Mouse (Mus musculus): ENCODE measurements around the gene Slc27a1. TPM values are rescaled to one million over a fixed set of nuclear protein-coding genes. Genes with fewer than 3 reads are reported as not detected.

Slc27a1 gene
- total RNA-seq, 2 experiments from 2014 or later = 105 to 126 TPM

DNA sequence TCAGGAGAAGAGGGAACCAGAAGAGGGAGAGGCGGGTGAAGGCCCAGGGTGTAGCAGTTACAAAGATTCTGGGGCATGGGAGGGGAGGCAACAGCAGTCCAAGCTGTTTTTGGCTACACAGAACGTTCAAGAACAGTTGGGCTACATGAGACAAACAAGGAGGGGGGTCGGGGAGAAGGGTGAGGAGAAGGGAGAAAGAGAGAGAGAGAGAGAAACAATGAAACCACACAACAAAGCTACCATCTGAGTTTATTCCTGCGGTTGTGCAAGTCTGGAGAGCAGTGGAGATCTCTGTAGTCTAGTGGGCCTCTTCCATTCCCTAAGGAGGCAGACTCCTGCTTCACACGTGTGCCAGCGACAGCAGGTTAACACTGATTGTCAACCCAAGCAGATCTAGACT lies 14.7 kb upstream of the Slc27a1 start:
- DNase-seq (ENCODE audit: low spot score in 2 of 2) = no peak

DNA sequence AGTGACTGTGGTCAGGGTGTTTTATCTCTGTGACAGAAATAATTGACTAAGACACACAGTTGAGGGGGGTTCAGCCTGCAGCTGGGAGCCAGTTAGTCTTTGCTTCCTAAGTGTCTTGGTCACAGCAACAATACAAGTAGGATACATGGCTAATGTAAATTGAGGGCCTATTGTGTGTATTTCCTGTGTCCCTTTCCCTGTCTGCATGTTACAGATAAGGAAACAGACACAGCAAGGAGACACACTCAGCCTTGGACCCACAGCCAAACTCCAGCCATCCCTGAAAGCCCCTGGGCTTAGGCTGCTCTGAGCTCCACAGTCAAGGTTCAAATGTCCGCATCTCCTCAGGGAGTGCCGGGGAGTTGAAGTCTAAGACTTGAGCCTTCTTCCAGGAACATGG lies 14.0 kb upstream of the Slc27a1 start:
- DNase-seq (ENCODE audit: low spot score in 2 of 2) = no peak

DNA sequence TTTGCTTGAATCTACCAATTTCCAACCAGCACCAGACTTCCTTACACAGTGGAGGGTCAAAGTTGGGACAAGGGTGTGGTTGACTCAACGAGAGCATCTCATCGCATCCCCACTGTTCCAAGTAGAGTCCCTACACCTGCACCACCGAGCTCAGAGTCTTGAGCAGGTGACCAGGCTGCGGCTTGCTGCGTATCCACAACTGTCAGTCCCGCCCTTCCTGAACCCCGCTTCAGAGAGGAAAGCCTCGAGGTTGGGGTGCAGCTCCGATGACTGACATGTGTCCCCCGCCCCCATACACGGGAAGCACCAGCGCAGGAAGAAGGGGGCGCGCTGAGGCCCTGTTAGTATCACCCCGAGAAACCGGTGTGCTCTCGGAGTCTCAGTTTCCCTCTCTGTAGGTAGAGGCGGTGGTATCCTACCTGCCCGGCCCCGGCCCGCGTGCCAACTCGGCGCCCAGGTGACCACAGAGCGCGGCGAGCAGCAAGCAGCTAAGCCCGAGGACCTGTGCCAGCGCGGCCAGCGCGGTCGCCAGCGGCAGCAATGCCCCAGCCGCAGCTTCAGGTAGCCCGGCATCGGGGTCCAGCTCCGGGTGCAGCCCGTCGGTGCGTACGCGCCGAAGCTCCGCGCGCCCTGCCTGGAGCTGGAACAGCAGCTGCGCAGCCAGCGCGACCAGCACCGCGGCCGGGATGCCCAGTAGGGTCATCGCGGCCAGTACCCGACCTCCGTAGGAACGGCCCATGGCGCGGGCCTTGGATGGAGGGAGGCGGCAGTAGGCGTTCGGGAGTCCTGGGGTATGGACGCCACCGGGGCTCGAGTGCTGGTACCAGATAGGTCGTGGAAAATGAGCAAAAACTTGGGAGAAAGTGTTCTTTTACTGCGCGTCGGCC lies 10.4 kb upstream of the Slc27a1 start, which contains the start of gene Tmem221:
Tmem221 (minus strand) TSS at position 801 of the 887 bp plus-strand sequence.
- no peak for DNase-seq (ENCODE audit: low spot score in 2 of 2)

GRCm38 (mm10) chr8:71558958-71559690 lies 9.6 kb upstream of the Slc27a1 start:
- DNase-seq (ENCODE audit: low spot score in 2 of 2) = no peak

- DNase-seq (ENCODE audit: low spot score in 2 of 2) = no peak
Observed at GRCm38 (mm10) chr8:71560071-71560470, 8.6 kb upstream of the Slc27a1 start.

- DNase-seq (ENCODE audit: low spot score in 2 of 2) = no peak
Observed at GRCm38 (mm10) chr8:71560765-71561164, 7.9 kb upstream of the Slc27a1 start.

DNA sequence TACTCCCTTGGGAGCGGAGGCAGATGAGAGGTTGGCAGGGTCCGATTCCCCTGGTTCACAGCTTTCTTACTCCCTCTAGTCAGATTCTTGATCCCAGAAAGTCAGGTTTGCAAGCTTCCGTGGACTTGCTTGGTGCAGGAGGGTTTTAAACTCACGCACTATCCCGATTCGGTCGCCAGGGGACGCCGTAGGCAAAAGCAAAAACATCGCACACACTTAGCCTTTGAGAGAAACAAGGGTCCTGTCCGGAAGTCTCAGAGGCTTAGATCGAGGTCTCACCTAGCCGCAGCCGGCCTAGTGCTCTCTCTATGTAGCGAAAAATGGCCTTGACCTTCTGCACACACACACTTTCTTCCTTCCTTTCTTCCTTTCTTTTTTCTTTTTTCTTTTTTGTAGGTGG lies 7.3 kb upstream of the Slc27a1 start:
- peak; percentile 56 to 71 for DNase-seq (ENCODE audit: low spot score in 2 of 2)

DNA sequence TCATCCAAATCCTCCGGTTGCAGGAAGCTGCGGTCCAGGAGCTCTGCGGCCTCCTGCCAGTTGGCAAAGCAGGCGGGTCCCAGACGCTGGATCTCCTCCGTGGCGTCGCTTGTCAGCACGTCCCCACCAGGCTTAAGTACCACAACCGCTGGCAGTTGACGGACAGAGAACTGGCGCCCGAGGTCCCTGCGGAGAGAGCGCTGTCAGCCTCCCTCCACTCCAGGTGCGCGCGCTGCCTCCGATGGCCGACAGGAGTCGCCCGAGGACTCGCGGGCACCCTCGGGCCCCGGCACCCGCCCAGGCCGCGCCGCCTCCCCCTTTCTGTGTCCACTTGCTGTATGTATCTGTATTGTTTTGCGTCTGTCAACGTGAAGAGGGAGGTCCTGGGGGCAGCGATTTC lies 5.9 kb upstream of the Slc27a1 start:
- peak; percentile 40 to 68 for DNase-seq (ENCODE audit: low spot score in 2 of 2)

DNA sequence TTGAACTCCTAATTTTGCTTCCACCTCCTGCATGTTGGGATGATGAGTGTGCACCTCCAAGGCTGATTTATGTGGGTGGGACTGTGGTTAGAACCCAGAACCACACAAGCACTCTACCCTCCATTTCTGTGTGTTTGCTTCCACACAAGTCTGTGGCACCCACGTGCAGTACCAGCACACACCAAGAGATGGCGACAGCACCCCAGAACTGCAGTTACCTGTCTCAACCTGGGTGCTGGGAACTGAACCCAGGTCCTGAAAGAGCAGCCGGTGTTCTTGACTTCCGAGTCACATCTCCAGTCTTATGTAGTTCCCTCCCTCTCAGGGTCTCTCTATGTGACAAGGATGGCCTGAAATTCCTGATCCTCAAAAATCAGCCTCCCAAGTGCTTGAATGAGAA lies 4.7 kb upstream of the Slc27a1 start:
- DNase-seq (ENCODE audit: low spot score in 2 of 2) = no peak

- no peak for DNase-seq (ENCODE audit: low spot score in 2 of 2)
Observed at GRCm38 (mm10) chr8:71566501-71566900, 2.2 kb upstream of the Slc27a1 start, which contains the start of gene Nxnl1. Nxnl1 (minus strand) TSS chr8:71566601.

DNA sequence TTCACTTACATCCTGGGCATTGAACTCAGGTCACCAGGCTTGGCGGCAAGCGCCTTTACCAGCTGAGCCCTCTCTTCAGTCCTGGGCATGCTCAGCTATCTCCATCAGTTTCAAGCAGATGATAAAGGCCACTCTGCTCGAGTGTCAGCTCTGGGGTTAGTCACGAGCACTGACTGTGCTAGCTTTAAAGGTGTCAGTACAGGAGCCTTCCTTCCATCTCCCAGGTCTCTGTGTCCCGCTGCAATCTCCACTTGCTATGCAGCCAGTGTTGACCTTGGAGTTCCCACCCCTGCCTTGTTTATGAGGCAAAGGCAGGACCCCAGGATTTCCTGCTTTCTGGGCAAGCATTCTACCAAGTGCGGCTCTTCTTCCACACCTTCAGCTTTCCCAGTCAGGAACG lies 1.1 kb upstream of the Slc27a1 start:
- DNase-seq (ENCODE audit: low spot score in 2 of 2) = no peak

DNA sequence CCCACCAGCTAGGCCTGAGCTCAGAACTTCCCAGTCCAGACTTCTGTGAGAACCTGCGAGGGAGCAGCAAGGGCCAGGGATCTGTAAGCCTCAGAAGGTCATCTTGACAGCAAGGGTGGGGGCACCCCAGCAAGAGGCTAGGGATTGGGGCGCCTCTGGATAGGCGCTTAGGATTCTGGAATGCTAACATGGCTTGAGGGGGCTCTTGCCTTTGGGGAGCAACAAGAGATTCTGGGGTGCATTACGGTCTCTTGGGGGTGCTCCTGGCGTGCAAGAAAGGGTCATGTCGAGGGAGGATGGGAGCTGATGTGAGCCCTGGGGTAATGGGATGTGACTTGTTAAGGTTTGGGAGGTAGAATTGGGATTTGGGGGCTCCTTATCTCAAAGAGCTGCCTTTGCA lies 259 bp downstream of the Slc27a1 start:
- no peak for DNase-seq (ENCODE audit: low spot score in 2 of 2)

- DNase-seq (ENCODE audit: low spot score in 2 of 2) = peak; percentile 91 to 94
Observed at GRCm38 (mm10) chr8:71569366-71570290, 946 bp downstream of the Slc27a1 start.

- peak; percentile 94 to 98 for DNase-seq (ENCODE audit: low spot score in 2 of 2)
Observed at GRCm38 (mm10) chr8:71570291-71570954, 1.7 kb downstream of the Slc27a1 start.

- no peak for DNase-seq (ENCODE audit: low spot score in 2 of 2)
Observed at GRCm38 (mm10) chr8:71572077-71572476, 3.4 kb downstream of the Slc27a1 start.

- DNase-seq (ENCODE audit: low spot score in 2 of 2) = peak; percentile 72 to 88
Observed at GRCm38 (mm10) chr8:71572847-71573633, 4.4 kb downstream of the Slc27a1 start.

GRCm38 (mm10) chr8:71574426-71574825 lies 5.7 kb downstream of the Slc27a1 start:
- DNase-seq (ENCODE audit: low spot score in 2 of 2) = no peak

DNA sequence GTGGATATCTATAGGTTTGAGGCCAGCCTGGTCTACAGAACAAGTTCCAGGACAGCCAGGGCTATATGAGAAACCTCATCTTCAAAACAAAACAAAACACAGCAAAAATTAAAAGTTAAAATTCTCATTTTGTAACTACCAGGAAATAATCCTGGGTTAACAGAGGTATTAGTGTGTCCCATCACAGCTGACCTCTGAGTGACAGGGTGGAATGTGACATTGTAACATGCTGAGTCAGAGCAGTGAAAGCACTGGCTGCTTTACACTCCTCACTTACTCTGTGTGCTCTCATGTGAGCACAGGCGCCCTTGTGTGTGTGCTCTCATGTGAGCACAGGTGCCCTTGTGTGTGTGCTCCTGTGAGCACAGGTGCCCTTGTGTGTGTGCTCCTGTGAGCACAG lies 6.3 kb downstream of the Slc27a1 start:
- DNase-seq (ENCODE audit: low spot score in 2 of 2) = no peak

DNA sequence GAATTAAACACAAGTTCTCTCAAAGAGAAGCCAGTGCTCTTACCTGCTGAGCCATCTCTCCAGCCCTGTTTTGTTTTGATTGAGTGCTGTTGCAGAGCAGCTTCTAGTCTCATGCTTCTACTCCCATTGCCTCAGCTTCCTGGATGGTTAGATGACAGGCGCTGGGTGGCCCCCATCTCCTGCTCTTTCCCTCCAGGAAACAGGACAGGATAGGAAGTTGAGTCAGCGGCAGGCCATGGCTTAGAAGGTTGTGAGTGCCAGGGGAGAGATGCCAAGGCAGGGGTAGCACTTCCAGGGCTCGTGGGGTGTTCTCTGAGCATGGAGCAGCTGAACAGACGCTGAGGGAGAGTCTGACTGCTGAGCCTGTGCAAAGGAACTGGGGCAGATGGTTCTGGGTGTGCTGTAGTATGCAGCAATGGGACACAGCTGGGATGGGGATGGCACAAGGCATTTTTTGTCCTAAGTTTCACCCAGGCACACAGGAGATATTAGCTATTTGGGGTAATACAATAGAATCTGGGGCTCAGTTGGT lies 9.2 kb downstream of the Slc27a1 start:
- DNase-seq (ENCODE audit: low spot score in 2 of 2) = peak in 1 of 2 experiments; percentile 70

Data from layer of hippocampus, adult 18-20 months (tissue).